Mouse (Mus musculus): ENCODE measurements around the gene Gm20388.

The Gm20388 gene

GRCm38 (mm10) chr8:122197342-122197741 lies 2286.7 kb downstream of the Gm20388 start:
- no peak for DNase-seq (ENCODE audit: low spot score in 2 of 2)

DNA sequence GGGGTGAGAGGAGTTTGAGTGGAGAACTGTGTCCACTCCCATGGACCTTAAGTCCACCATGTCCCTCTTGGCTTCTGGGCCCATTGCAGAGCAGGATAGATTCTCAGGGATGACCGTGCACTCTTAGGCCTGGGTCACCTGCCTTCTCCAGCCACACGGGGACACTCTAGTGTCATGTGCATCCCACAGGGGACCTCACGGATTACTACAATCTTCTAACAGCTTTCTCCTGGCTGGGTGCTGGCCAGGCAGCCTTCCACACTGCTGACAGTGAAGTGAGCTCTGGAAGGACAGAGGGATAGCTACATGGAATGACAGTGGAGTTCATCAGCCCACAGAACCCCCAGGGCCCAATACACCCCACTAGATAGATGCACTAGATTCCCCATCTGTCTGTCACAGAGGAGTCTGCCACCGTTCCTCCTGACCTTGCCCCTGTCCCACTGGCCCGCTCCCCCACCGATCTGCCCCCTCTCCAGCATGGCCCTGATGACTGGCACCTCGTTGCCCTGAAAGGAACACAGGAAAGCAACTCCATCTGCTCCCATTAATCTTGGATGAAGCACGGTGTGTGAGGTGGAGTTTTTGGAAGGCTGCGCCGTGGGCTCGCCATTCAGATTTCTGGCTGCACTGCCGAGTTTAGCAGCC lies 2287.9 kb downstream of the Gm20388 start:
- no peak for DNase-seq (ENCODE audit: low spot score in 2 of 2)

DNA sequence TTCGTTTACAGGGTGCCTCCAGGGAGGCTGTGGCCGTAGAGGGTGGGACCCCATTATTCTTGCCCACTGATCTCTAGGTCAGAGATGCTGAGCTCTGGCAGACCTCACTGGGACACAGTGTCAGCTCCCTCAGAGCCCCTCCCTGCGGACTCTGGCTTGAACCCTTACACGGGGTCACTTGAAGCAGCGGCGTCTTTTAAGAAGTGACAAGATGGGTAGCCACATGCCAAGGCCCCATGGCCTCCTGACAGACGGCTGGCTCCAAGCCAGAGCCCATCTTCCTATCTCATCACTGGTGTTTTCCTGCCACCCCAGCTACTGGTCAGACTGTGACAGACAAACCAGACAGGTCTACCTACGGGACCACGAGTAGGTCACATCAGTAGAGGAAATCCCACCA lies 2288.6 kb downstream of the Gm20388 start:
- DNase-seq (ENCODE audit: low spot score in 2 of 2) = no peak

DNA sequence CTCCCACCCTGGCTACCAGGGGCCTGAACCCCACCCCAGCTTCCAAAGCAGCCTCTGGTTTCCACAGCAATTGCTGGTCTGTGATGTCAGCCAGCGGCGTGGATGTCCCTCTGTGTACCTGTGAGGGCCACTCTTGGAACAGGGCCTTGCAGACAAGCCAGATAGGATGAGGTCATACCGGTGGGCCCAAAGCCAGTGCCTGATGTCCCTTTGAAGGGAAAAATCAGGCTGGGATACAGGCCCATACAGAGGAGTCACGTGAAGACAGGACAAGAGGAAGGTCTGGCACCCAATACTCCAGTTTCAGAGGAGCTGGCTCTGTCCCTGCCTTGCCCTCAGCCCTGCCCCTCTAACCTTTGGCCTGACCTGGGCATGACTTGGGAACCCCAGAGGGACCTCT lies 2289.2 kb downstream of the Gm20388 start:
- DNase-seq (ENCODE audit: low spot score in 2 of 2) = no peak

DNA sequence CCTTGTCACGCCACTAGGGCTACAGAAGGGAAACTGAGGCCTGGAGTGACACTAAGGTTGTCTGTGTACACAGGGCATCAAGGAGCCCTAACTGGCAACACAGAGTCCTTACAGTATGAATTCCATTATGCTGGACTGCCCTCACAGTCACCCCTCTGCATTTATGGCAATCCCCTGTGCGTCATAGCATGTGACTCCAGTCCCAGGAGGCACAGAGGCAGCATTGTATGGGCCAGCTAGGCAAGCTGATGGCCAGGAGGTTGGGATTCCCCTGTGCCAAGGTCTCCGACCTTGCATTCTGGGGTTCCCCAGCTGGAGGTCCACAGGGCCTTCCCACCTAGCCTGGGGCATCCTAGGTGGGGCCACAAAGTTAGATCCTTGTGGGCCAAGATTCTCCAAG lies 2300.9 kb downstream of the Gm20388 start:
- no peak for DNase-seq (ENCODE audit: low spot score in 2 of 2)

DNA sequence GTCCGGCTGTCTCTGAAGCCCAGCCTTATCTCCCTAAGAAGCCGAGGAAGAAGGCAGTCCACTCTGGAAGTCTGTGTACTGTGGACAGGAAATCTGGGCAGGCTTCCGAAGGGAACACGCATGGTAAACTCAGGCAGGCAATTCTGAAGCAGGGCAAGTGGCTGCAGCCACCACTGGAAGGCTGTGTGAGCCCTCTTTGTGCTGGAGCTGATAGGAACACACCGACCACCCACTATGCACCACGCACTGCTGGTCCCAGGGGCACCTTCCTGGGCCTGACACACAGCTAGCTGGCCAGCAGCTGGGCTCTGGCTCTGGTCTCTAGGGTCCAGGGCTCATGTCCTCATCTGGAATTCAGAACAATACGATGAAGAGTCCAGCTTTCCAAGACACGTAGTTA lies 2305.0 kb downstream of the Gm20388 start:
- no peak for DNase-seq (ENCODE audit: low spot score in 2 of 2)

DNA sequence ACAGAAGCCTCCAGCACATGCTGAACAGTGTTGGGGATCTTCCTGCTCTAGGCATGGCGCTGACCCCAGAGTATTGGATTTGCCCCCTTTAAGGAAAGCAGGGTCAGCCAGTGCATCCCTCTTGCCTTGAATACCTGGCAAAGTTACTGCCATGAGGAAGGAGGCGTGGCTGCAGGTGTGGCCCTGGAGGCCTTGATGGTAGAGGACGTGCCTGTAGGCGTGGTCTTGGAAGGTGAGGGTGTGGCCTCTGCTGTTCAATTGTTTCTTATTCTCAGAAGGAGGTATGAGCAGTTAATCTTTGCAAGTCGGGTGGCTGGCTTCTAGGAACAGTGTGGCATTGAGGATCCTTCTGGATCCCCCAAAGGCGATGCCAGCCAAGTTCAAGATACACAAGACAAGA lies 2305.8 kb downstream of the Gm20388 start:
- DNase-seq (ENCODE audit: low spot score in 2 of 2) = no peak

DNA sequence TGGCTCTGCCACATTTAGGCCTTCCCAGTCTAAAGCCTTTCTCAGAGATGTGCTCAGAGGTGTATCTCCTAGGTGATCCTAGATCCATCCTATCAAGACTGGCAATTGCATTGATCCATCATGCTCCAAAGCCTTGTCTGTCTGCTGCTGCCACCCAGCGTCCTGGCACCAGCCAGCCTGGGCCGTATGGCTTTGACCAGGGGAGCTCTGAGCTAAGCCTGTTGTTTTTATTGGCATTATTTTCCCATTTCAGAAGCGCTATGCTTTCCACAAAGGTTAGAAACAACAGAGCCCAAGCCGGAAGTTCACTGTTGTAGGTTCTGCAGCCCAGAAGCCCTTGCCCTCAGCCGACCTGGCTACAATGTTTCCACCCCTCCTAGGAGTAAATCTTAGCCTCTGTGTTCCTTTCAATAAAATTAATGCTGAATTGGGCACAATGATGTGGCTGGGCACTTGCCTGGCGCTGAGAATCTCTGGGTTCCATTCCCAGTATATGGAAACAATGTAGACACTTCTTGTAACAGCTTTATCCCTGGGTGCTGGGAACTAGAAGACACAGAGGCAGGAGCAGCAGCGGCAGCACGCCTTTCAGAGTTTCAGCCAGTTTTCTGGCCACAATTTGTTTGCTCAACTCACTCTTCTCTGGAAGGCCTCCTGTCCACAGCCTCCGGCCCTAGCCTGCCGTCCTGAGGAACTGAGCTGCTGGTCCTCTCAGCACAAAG lies 2307.0 kb downstream of the Gm20388 start:
- no peak for DNase-seq (ENCODE audit: low spot score in 2 of 2)

DNA sequence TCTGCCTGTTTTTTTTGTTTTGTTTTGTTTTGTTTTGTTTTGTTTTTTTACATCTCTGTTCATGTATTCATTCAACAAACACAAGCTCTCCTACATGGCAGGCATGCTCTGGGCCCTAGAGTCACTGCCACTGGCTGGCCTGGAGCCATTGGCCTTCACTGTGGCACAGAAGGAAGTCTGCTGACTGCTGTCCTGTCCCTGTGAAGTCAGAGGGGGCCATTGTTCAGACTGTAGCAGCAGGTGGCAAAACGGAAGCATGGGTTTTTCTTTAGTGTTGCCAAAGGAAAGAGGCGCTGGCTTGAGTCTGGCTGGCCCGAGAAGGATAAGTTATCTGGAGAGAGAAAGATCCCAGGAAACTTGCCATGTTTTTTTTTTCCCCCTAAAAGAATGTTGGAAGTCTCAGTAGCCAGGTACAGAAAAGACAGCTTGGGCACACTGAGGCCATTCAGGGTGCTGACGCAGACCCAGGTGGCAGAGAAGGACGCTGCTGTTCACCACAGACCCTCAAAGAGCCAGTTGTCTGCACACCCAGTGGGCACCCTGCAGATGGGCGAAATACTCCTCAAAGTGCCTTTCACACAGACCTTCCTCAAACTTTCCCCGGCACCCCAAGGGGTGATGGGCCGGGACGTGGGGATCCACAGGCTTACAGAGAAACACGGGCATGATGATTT lies 2313.5 kb downstream of the Gm20388 start:
- DNase-seq (ENCODE audit: low spot score in 2 of 2) = no peak

GRCm38 (mm10) chr8:122224650-122225022 lies 2314.0 kb downstream of the Gm20388 start:
- DNase-seq (ENCODE audit: low spot score in 2 of 2) = no peak

DNA sequence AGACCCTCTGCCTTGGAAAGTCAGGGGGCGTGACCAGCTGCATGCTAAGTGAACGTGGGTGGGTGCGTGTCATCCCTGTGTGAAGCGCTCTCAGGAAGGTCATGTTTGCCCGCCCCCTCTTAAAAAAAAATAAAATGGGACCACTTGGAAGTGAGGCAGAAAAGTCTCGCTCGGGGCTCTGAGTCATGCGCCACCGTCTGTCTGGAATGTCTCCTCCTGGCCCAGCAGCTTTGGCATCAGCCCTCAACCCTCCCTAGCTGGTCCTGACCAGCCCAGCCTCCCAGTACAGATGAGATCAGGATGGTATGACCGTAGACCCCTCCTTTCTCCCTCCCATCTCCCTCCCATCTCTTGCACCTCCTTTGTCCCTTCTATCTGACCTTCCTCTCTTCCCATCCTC lies 2314.8 kb downstream of the Gm20388 start:
- no peak for DNase-seq (ENCODE audit: low spot score in 2 of 2)

GRCm38 (mm10) chr8:122227345-122227744 lies 2316.7 kb downstream of the Gm20388 start:
- DNase-seq (ENCODE audit: low spot score in 2 of 2) = no peak

- no peak for DNase-seq (ENCODE audit: low spot score in 2 of 2)
Observed at GRCm38 (mm10) chr8:122228792-122229575, 2318.3 kb downstream of the Gm20388 start.

DNA sequence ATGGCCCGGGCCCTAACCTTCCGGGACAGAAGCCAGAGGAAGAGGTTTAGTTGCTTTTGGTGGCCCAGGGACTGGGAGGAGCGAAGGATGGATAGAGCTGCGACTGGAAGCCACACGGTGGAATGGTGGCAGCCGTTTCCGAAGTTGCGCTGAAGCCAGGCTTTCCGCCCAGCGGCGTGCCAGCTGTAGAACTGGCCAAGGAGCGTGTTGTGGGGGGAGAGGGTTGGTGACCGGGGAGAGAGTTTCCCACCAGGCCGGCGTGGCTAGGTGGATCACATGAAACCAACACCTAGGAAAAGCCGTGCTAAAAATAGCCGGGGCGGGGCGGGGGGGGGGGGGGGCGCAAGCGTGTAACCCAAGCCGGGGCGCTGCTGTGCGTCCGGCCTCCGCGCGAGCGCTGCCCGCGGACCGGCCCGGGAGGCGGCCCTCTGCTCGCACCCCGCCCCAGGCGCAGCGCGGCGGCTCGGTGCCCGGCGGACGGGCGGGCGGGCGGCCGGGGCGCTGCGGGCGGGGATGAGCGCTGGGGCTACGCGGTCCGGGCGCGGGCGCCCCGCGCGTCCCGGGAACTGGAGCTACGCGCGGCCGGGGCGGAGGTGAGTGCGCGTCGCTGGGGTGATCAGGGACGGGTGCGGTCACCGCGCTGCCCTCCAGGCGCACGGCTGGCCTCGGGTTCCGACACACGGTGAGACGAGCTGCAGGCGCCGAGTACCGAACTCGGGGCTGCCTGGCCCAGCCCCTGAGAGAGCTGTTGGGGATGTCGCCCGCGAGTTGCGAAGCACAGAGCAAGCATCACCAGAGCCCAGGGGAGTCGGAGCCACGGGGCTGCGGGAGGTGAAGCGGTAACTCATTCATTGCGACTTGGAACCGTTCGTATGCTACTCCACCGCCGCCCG lies 2319.4 kb downstream of the Gm20388 start:
- peak in 1 of 2 experiments; percentile 15 for DNase-seq (ENCODE audit: low spot score in 2 of 2)

GRCm38 (mm10) chr8:122230712-122231337 lies 2320.2 kb downstream of the Gm20388 start:
- peak; percentile 41 to 77 for DNase-seq (ENCODE audit: low spot score in 2 of 2)

GRCm38 (mm10) chr8:122234055-122234454 lies 2323.4 kb downstream of the Gm20388 start:
- peak in 1 of 2 experiments; percentile 20 for DNase-seq (ENCODE audit: low spot score in 2 of 2)

DNA sequence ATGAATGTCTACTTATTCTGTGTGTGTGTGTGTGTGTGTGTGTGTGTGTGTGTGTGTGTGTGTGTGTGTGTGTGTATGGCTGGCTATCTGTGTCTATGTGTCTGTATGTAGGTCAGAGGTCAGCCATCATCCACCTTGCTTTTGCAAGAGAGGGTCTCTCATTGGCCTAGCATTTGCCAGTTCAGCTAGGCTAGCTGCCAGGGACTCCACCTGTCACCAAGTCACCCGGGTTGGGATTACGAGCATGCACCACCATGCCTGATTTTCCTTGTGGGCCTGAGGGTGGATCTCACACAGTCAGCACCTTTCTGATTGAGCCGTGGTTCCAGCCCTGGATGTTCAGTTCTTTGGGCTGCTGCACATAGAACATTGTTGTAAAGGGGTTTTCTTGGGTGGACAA lies 2325.9 kb downstream of the Gm20388 start:
- no peak for DNase-seq (ENCODE audit: low spot score in 2 of 2)

DNA sequence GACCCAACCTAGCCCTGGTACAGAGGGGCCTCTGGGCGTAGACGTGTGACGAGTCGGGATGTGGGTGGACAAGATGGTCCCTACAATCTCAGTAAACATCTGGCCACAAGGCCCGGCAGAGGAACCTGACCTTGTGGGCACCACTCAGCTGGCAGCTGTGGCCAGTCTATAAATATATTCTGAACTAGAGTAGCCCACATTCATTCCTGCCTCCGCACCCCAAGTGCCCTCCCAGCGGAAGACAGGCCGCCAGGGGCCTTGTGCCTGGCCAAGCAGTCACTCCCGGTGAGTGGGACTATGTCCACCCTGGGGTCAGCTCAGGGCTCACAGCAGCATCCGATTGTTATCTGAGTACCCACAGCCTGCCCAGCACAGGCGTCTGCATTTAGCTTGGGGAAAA lies 2327.6 kb downstream of the Gm20388 start:
- DNase-seq (ENCODE audit: low spot score in 2 of 2) = no peak

GRCm38 (mm10) chr8:122238731-122239130 lies 2328.1 kb downstream of the Gm20388 start:
- DNase-seq (ENCODE audit: low spot score in 2 of 2) = peak; percentile 21 to 36

DNA sequence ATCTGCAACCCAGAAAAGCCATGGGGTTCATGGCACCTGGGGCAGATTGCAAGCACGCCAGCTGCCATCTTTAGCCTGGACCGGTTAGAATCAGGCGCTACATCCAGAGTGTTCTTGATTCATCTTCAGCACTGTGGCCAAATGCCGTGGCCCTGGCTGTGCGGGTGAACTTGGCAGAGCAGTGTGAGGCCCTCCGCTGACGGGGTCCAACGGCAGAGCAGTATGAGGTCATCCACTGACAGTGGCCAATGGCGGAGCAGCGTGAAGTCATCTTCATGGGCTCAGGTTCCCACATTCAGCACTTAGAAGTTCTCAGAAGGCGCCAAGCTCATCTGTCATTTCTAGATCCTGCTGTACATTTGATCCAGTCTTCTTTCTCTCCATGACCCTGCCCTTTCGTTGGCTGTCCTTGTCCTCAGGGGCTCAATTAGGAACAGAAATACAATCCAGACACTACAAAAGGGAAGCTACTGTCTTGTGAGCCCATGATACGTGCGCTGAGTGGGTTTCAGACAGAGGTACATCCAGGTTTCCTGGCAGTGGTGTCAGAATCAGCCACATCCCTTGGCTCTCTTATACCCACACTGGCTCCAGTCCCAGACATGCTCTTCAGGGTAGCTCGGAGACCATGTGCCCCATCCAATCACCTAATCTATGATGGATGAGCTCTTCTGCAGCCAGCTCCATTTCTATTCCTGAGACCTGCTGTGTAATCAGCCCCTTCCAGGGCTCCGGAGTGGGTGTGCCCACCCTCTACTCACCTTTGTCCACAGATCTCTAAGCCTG lies 2329.8 kb downstream of the Gm20388 start:
- DNase-seq (ENCODE audit: low spot score in 2 of 2) = no peak

Data from urinary bladder, adult 18-20 months (tissue).